Mouse (Mus musculus) lung, adult 2 months (tissue): Measurements from ENCODE around the gene Pappa2.

Experiments
- CTCF ChIP-seq: fragments of 200-500 bp; IDR thresholded peaks from 2 replicates; pipeline ENCODE4 v1.5.1; 2011; ENCODE audit warnings: mild to moderate bottlenecking, low read length, control low read depth; ENCODE audit not compliant: insufficient read depth
- POLR2A ChIP-seq: fragments of 200-500 bp; IDR thresholded peaks from 2 replicates; pipeline ENCODE4 v1.6.1; 2011; ENCODE audit warnings: low read depth, mild to moderate bottlenecking, control low read depth, low read length, borderline replicate concordance; ENCODE audit errors: extremely low read depth

GRCm38 (mm10) chr1:158666001-158666400, 314.3 kb downstream of the Pappa2 start:
- TF ChIP-seq CTCF: no peak
- TF ChIP-seq POLR2A: no peak
